Mouse (Mus musculus) kidney, postnatal 0 days (tissue): ENCODE results near the gene Olfr1450. TPM values are rescaled to one million over a fixed set of nuclear protein-coding genes. Genes with fewer than 3 reads are reported as not detected.
"Not testable (repeated sequence)": the region's sequence is repeated elsewhere in the genome, so short reads cannot be mapped to it uniquely, and the experiment has no call there.

Experiments
- ATAC-seq: fragments of 200-750 bp; cut with Nextera tagmentation; replicated peaks from 2 replicates; pipeline ENCODE4 v1.8.0; 2017; ENCODE audit warnings: low read depth, moderate number of reproducible peaks, moderate TSS enrichment, moderate library complexity; ENCODE audit not compliant: low FRiP score
- DNase-seq: peaks from one replicate; pipeline ENCODE4 v3.0.0-alpha.2; 2016; ENCODE audit warnings: low spot score
- H3K27ac ChIP-seq: fragments of 300-500 bp; sonication (generic); 2 replicates; pipeline ENCODE4 v1.5.1; 2014; ENCODE audit warnings: mild to moderate bottlenecking
- H3K27me3 ChIP-seq: fragments of 300-500 bp; sonication (generic); 2 replicates; pipeline ENCODE4 v1.6.1; 2014; ENCODE audit warnings: low read length, mixed read lengths; ENCODE audit not compliant: insufficient read depth
- H3K36me3 ChIP-seq: fragments of 300-500 bp; sonication (generic); 2 replicates; pipeline ENCODE4 v1.6.1; 2014; ENCODE audit warnings: low read length, mixed read lengths; ENCODE audit not compliant: insufficient read depth
- H3K4me1 ChIP-seq: fragments of 300-500 bp; sonication (generic); replicated peaks from 2 replicates; pipeline ENCODE4 v1.6.1; 2014; ENCODE audit warnings: antibody characterized with exemption, low read length, mixed read lengths; ENCODE audit not compliant: insufficient read depth
- H3K4me2 ChIP-seq: fragments of 300-500 bp; sonication (generic); 2 replicates; pipeline ENCODE4 v1.6.1; 2014; ENCODE audit warnings: mild to moderate bottlenecking, low read length, moderate library complexity, mixed read lengths
- H3K4me3 ChIP-seq: fragments of 300-500 bp; sonication (generic); replicated peaks from 2 replicates; pipeline ENCODE4 v1.5.1; 2014; ENCODE audit warnings: low read depth, low read length
- H3K9ac ChIP-seq: fragments of 300-500 bp; sonication (generic); 2 replicates; pipeline ENCODE4 v1.6.1; 2014; ENCODE audit warnings: low read depth, low read length
- H3K9me3 ChIP-seq: fragments of 300-500 bp; sonication (generic); replicated peaks from 2 replicates; pipeline ENCODE4 v1.6.1; 2016; ENCODE audit warnings: low read length, inconsistent platforms, mixed read lengths
- CTCF ChIP-seq: IDR thresholded peaks from 2 replicates; pipeline ENCODE4 v1.5.1; 2016; ENCODE audit warnings: antibody characterized with exemption, low read depth, mild to moderate bottlenecking, moderate library complexity
- WGBS: fragments of 180-500 bp; shearing (Covaris S2); extraction: QIAGEN DNeasy Blood & Tissue Kit; methylation state at CpG from one replicate; pipeline ENCODE4 v1.1.7; 2014; 5-methylcytosine and 5-hydroxymethylcytosine counted together
- polyA plus RNA-seq: library from polyadenylated mRNA; unstranded; fragments of >200 nt; fragmentation: Nextera tagmentation; extraction: Ambion mirVana; gene quantifications from 2 replicates; pipeline ENCODE4 v1.2.1, GENCODE M21; 2015

The Olfr1450 gene
- polyA plus RNA-seq, result not detected in 2 replicates

DNA sequence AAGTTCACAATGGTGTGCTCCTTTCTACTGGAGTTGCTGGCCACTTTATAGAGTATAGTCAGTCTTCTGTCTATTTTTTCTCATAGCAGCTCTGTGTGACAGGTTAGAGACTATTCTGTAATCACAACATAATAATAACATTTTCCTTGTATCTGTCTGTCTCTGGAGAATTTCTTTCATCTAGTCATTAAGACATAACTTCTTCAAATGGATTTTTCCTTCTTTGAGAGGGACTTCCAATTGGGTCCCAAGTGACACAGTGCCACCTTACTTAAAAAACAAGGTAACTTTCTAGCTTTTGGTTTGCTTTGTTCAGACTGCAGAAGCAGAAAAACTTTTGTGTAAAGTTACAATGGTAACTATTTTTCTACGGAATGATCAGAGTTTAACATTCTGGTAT is at the start of gene Olfr1450:
Gene Olfr1450, plus strand, starts transcription at position 301 of the 400 bp plus-strand sequence.
- no peak within 1 kb of the TSS for H3K4me2 ChIP-seq
- no peaks in the 10 kb centered on the region for H3K36me3 ChIP-seq
- DNase-seq (no peak), ATAC-seq (no peak)
- H3K4me3 ChIP-seq, result no peak within 1 kb of the TSS
- H3K9ac ChIP-seq, result no peak within 1 kb of the TSS
- no peak within 1 kb of the TSS for H3K27ac ChIP-seq
- H3K4me1 ChIP-seq, result no peaks in the 10 kb centered on the region
- 91% methylated on average over 1 of the region's 1 CpGs for WGBS
- H3K9me3 ChIP-seq, result no peaks in the 10 kb centered on the region
- TF ChIP-seq CTCF, result no peak
- no peaks in the 10 kb centered on the region for H3K27me3 ChIP-seq

DNA sequence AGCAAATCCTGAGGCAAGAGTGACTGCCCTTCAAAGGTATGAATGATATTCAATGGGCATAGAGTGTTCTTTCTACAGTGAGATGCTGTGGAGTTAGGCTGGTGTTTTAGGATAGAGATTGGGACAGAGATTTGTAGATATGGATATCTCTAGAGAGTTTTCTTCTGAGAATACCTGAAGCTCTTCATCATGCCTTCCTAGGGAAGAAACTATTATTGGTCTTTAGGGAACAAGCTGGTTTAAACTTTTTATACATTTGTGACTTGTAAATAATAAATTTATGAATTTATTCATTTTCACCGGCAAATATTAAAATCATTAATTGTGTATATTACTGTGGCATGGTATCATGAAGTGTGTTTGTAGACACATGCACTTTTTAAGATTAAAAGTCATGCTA is 46.4 kb upstream of the Olfr1450 start, which contains the start of gene Olfr1447:
Gene Olfr1447, minus strand, starts transcription at position 101 of the 400 bp plus-strand sequence.
- Histone ChIP-seq H3K4me2 (no peak within 1 kb of the TSS), H3K9me3 (no peaks in the 10 kb centered on the region), H3K4me3 (no peak within 1 kb of the TSS), H3K36me3 (no peaks in the 10 kb centered on the region), H3K27ac (no peak within 1 kb of the TSS), H3K9ac (no peak within 1 kb of the TSS), H3K4me1 (no peaks in the 10 kb centered on the region), H3K27me3 (no peaks in the 10 kb centered on the region)
- DNase-seq (no peak), ATAC-seq (no peak)
- WGBS, result 90% methylated on average over 1 of the region's 1 CpGs
- no peak for TF ChIP-seq CTCF

DNA sequence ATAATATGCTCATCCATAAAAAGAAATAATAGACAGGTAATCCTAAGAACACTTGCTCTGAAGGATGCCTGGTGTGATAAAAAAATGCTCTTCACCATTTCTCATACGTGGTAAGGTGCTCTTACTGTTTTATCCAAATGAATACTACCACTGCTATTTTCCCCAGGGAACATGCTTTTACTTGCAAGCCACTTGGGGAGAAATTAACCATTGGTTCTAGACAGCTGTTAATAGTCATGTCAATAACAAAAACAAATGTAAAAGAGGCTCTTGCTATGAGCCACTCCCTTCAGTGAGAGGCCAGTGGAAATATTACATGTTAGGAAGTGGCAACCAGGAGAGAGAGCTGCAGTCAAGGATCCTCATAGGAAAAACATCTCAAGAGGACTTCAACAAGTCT is 25.7 kb upstream of the Olfr1450 start, which contains the start of gene Olfr1448:
Gene Olfr1448, minus strand, starts transcription at position 101 of the 400 bp plus-strand sequence.
- Histone ChIP-seq H3K9me3 (no peaks in the 10 kb centered on the region), H3K4me3 (no peak within 1 kb of the TSS), H3K9ac (no peak within 1 kb of the TSS), H3K27me3 (no peaks in the 10 kb centered on the region), H3K4me2 (no peak within 1 kb of the TSS), H3K36me3 (no peaks in the 10 kb centered on the region), H3K27ac (no peak within 1 kb of the TSS), H3K4me1 (no peaks in the 10 kb centered on the region)
- TF ChIP-seq CTCF, result no peak
- no peak for ATAC-seq
- DNase-seq, result no peak
- 67% methylated on average over 1 of the region's 1 CpGs for WGBS

DNA sequence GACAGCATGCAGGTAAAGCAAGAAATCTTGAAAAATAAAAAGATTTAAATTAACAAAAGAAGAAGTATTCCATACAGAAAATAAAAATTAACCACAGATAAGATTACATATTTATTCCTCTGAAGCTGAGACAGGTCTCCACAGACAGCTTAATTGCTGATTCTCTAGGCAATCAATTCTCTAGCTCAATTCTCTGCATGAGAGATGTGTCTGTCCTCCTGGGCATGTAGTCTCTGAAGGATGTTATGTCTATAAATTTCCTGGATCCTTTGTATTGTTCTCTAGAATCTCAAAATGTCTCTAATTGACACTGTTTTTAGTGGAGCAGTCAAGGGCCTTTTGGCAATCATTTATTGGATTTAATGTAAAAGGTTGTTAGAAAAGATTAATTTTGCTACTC is 19.5 kb upstream of the Olfr1450 start, which contains the start of gene Olfr1449:
Gene Olfr1449, plus strand, starts transcription at position 301 of the 400 bp plus-strand sequence.
- no peaks in the 10 kb centered on the region for H3K36me3 ChIP-seq
- no peak within 1 kb of the TSS for H3K4me3 ChIP-seq
- DNase-seq, result no peak
- no peak for TF ChIP-seq CTCF
- H3K27me3 ChIP-seq, result no peaks in the 10 kb centered on the region
- H3K9ac ChIP-seq, result no peak within 1 kb of the TSS
- ATAC-seq, result no peak
- no peaks in the 10 kb centered on the region for H3K4me1 ChIP-seq
- no peak within 1 kb of the TSS for H3K4me2 ChIP-seq
- H3K9me3 ChIP-seq, result no peaks in the 10 kb centered on the region
- no peak within 1 kb of the TSS for H3K27ac ChIP-seq

DNA sequence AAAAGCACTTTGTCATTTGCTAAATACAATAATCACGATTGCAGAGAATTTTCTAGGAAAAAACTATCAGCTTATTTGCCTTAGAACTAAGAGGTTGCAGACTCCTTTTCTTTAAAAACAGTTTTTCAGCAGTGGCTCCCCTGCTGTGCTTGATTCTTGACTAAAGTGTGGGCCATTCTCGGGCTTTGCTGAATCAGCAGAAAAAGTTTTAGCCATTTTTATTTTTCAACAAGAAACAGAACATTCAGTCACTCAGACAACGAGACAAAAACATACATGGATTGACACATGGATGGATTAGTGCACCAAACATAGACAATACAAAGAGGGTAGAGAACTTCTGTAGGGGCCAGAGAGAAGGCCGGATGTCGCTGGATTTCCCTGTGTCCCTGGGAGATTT is 20.0 kb downstream of the Olfr1450 start:
- not testable (repeated sequence) for H3K27me3 ChIP-seq, H3K4me3 ChIP-seq, H3K4me1 ChIP-seq, H3K27ac ChIP-seq, H3K4me2 ChIP-seq, H3K36me3 ChIP-seq, H3K9ac ChIP-seq, H3K9me3 ChIP-seq, DNase-seq, ATAC-seq
- WGBS, result 86% methylated on average over 5 of the region's 5 CpGs

DNA sequence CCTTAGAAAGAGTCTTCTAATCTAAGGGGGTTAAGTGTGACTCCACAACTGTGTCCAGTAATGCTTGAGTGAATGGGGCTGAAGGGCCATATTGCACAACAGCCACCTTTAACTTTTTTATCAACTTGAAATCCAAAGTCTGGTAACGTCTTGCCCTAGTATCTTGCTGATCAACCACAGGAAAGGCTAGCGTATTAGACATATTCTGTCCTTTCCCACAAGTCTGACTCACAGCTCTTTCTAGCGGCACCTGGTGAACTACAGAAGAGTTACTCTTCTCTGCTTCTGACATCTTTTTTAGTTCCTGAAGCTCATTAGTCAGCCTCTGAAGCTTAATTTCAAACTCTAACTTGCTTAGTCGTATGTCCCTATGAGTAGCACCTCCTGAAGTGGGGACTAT is 42.3 kb downstream of the Olfr1450 start:
- H3K4me1 ChIP-seq, H3K27ac ChIP-seq, ATAC-seq, H3K27me3 ChIP-seq, H3K36me3 ChIP-seq, DNase-seq, H3K9me3 ChIP-seq, H3K4me2 ChIP-seq, H3K9ac ChIP-seq, H3K4me3 ChIP-seq: not testable (repeated sequence)
- WGBS, result 91% methylated on average over 4 of the region's 4 CpGs

DNA sequence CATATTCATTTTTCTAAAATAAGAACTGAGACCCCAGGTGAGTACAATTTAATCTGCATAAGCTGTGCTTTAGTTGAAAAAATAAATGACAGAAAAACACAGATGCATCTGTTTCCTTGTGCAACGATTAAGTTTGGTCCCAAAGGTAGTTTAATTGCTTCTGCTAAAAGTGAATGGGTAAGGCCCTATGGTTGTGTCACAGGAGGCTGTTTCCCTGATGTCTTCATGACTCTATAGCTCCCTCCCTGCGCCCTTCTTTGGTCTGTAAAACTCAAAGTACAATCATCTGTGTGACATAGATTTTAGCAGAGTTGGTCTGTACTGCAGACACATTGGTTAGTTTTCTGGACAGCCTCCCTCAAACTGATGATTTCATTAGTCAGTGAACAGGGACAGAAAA is 44.7 kb downstream of the Olfr1450 start, which contains the start of gene Olfr1451:
Gene Olfr1451, plus strand, starts transcription at position 301 of the 400 bp plus-strand sequence.
- Histone ChIP-seq H3K27ac (no peak within 1 kb of the TSS), H3K4me1 (no peaks in the 10 kb centered on the region), H3K4me3 (no peak within 1 kb of the TSS), H3K27me3 (no peaks in the 10 kb centered on the region), H3K36me3 (no peaks in the 10 kb centered on the region), H3K4me2 (no peak within 1 kb of the TSS), H3K9me3 (no peaks in the 10 kb centered on the region), H3K9ac (no peak within 1 kb of the TSS)
- DNase-seq (no peak), ATAC-seq (no peak)
- TF ChIP-seq CTCF, result no peak
- WGBS, result 69% methylated on average over 2 of the region's 2 CpGs

Other genes with a start within 250 kb of the Olfr1450 start
- 4.9 TPM in 2 replicates for gene Cntf, start 184.6 kb upstream of the Olfr1450 start, polyA plus RNA-seq
- gene Zfp91, start 154.1 kb upstream of the Olfr1450 start, polyA plus RNA-seq, result 15.3 TPM in 2 replicates
- gene Lpxn, start 154.1 kb upstream of the Olfr1450 start, polyA plus RNA-seq, result 2.2 TPM in 2 replicates
- gene Gm5244, start 103.6 kb upstream of the Olfr1450 start, polyA plus RNA-seq, result not detected in 2 replicates
- gene Olfr1444, start 93.0 kb upstream of the Olfr1450 start, polyA plus RNA-seq, result not detected in 2 replicates
- not detected in 2 replicates for gene Olfr1445, start 66.4 kb upstream of the Olfr1450 start, polyA plus RNA-seq
- gene Olfr1446, start 56.7 kb upstream of the Olfr1450 start, polyA plus RNA-seq, result not detected in 2 replicates
- gene Olfr1447, start 46.5 kb upstream of the Olfr1450 start, polyA plus RNA-seq, result not detected in 2 replicates
- gene Olfr1448, start 25.8 kb upstream of the Olfr1450 start, polyA plus RNA-seq, result not detected in 2 replicates
- not detected in 2 replicates for gene Olfr1449, start 19.4 kb upstream of the Olfr1450 start, polyA plus RNA-seq
- gene Olfr1451, start 44.8 kb downstream of the Olfr1450 start, polyA plus RNA-seq, result not detected in 2 replicates
- not detected in 2 replicates for gene Olfr1453, start 78.1 kb downstream of the Olfr1450 start, polyA plus RNA-seq
- gene Olfr1454, start 110.4 kb downstream of the Olfr1450 start, polyA plus RNA-seq, result not detected in 2 replicates
- not detected in 2 replicates for gene Olfr1457, start 147.6 kb downstream of the Olfr1450 start, polyA plus RNA-seq
- not detected in 2 replicates for gene Olfr1458, start 156.5 kb downstream of the Olfr1450 start, polyA plus RNA-seq
- not detected in 2 replicates for gene Olfr1459, start 199.3 kb downstream of the Olfr1450 start, polyA plus RNA-seq
- not detected in 2 replicates for gene Olfr1461, start 212.7 kb downstream of the Olfr1450 start, polyA plus RNA-seq
- gene Olfr1462, start 235.5 kb downstream of the Olfr1450 start, polyA plus RNA-seq, result not detected in 2 replicates